In genomic region chr3:103278561-103279181, GRCm38 (mm10) we compare ENCODE assay signal across 8 mouse cellular contexts. TPM values are rescaled to one million over a fixed set of nuclear protein-coding genes. Genes with fewer than 3 reads are reported as not detected.
DNase-seq lines count a peak whose midpoint lies in the region; ATAC-seq and TF ChIP-seq lines count a peak whose summit lies in the region.

No protein-coding gene starts in this region.

- peak overlapping the region; percentile 99 for H3K27ac ChIP-seq in forebrain, postnatal 0 days (ENCODE audit: low read depth, low read length)
- H3K27ac ChIP-seq in intestine, postnatal 0 days (ENCODE audit: low read depth, low read length), result peak overlapping the region; percentile 85
- H3K27ac ChIP-seq in stomach, embryonic 14.5 days (ENCODE audit: low read length), result peak overlapping the region; percentile 94

- peak overlapping the region; percentile 92 for H3K4me3 ChIP-seq in forebrain, postnatal 0 days (ENCODE audit: low read depth, low read length)
- H3K4me3 ChIP-seq in intestine, postnatal 0 days (ENCODE audit: low read depth, low read length), result peak overlapping the region; percentile 96
- H3K4me3 ChIP-seq in stomach, embryonic 14.5 days (ENCODE audit: low read depth, low read length), result peak overlapping the region; percentile 100

- peak overlapping the region; percentile 98 for H3K9ac ChIP-seq in forebrain, postnatal 0 days
- peak overlapping the region; percentile 96 for H3K9ac ChIP-seq in intestine, postnatal 0 days (ENCODE audit: low read depth, low read length)
- peak overlapping the region; percentile 97 for H3K9ac ChIP-seq in stomach, embryonic 14.5 days (replicated peaks; ENCODE audit: low read depth, low read length)

- H3K9me3 ChIP-seq in forebrain, postnatal 0 days (ENCODE audit: low read length), result no peaks in the 10 kb centered on the region
- H3K9me3 ChIP-seq in intestine, postnatal 0 days (ENCODE audit: control insufficient read depth), result no peaks in the 10 kb centered on the region
- no peaks in the 10 kb centered on the region for H3K9me3 ChIP-seq in stomach, embryonic 14.5 days (ENCODE audit: control insufficient read depth, low read depth, low read length)

- no peak for TF ChIP-seq CTCF in forebrain, postnatal 0 days (IDR thresholded peaks at IDR 0.05; ENCODE audit: low read depth)
- no peak for TF ChIP-seq CTCF in intestine, postnatal 0 days (IDR thresholded peaks at IDR 0.05; ENCODE audit: low read depth)

- 8% methylated on average over 11 of the region's 11 CpGs for whole genome bisulfite sequencing in forebrain, postnatal 0 days
- WGBS in intestine, postnatal 0 days, result 6% methylated on average over 11 of the region's 11 CpGs
- 5% methylated on average over 11 of the region's 11 CpGs for WGBS in stomach, embryonic 14.5 days

- peak overlapping the region; percentile 88 for H3K4me2 ChIP-seq in forebrain, postnatal 0 days (ENCODE audit: low read depth)
- peak overlapping the region; percentile 76 for H3K4me2 ChIP-seq in intestine, postnatal 0 days (replicated peaks; ENCODE audit: low read depth)
- peak overlapping the region; percentile 59 for H3K4me2 ChIP-seq in stomach, embryonic 14.5 days (replicated peaks; ENCODE audit: low read depth, low read length)

- DNase-seq in adrenal gland, adult 8-10 months, result peak; percentile 15
- DNase-seq in adrenal gland, postnatal 36 days, result no peak
- DNase-seq in urinary bladder, adult 2 months (ENCODE audit: low spot score), result peak; percentile 34
- no peak for DNase-seq in urinary bladder, postnatal 10 days (ENCODE audit: low spot score)
- no peak for DNase-seq in forebrain, postnatal 0 days
- DNase-seq in lung, postnatal 25 days (ENCODE audit: low spot score), result peak; percentile 42

- no peak for ATAC-seq in forebrain, postnatal 0 days
- peak; percentile 62 for ATAC-seq in intestine, postnatal 0 days
- ATAC-seq in stomach, embryonic 14.5 days (ENCODE audit: insufficient number of reproducible peaks, insufficient read depth, low FRiP score, low read depth), result no peak

- H3K27me3 ChIP-seq in forebrain, postnatal 0 days (ENCODE audit: insufficient read depth, low read length), result no peaks in the 10 kb centered on the region
- no peaks in the 10 kb centered on the region for H3K27me3 ChIP-seq in intestine, postnatal 0 days (replicated peaks; ENCODE audit: control insufficient read depth, insufficient read depth, low read length)
- H3K27me3 ChIP-seq in stomach, embryonic 14.5 days (ENCODE audit: control insufficient read depth, insufficient read depth, low read length), result no peaks in the 10 kb centered on the region

- peaks cover 13% of the 10 kb centered on the region for H3K4me1 ChIP-seq in forebrain, postnatal 0 days (ENCODE audit: insufficient read depth)
- H3K4me1 ChIP-seq in intestine, postnatal 0 days (replicated peaks; ENCODE audit: control insufficient read depth, insufficient read depth, low read length), result peaks cover 4% of the 10 kb centered on the region
- peaks cover 6% of the 10 kb centered on the region; the same call in 1 of the 2 replicates for H3K4me1 ChIP-seq in stomach, embryonic 14.5 days (ENCODE audit: control insufficient read depth, insufficient read depth, low read length)

- 0 out of 2 replicates have a peak, but pooled peaks cover 6% of the 10 kb centered on the region for H3K36me3 ChIP-seq in forebrain, postnatal 0 days (ENCODE audit: insufficient read depth)
- no peaks in the 10 kb centered on the region for H3K36me3 ChIP-seq in intestine, postnatal 0 days (ENCODE audit: control insufficient read depth, insufficient read depth)
- no peaks in the 10 kb centered on the region for H3K36me3 ChIP-seq in stomach, embryonic 14.5 days (ENCODE audit: control insufficient read depth, insufficient read depth, low read length)

RNA-seq across cellular contexts. Expression of gene Trim33, which starts 0.4 kb away (rescaled TPM):
- 10 to 100 TPM; 36.0 to 50.9 (median 46.6) TPM for total RNA-seq in adrenal gland, adult 8-10 months (2022)
- total RNA-seq in adrenal gland, postnatal 36 days (2021), result 10 to 100 TPM; 33.5 to 43.5 TPM
- 10.8 and 12.7 TPM in 2 replicates for polyA plus RNA-seq in urinary bladder, adult 2 months (2012; rRNA removed)
- 49.2 and 65.5 TPM in 2 replicates for total RNA-seq in forebrain, postnatal 0 days (2014; rRNA removed)
- polyA plus RNA-seq in forebrain, postnatal 0 days (2015; fragmentation: Nextera tagmentation; extraction: Ambion mirVana), result 7.5 and 12.5 TPM in 2 replicates
- 7.3 and 7.6 TPM in 2 replicates for polyA plus RNA-seq in intestine, postnatal 0 days (2015; fragmentation: Nextera tagmentation; extraction: Ambion mirVana)
- 30.4 and 36.4 TPM in 2 replicates for polyA plus RNA-seq in stomach, embryonic 14.5 days (2014; fragmentation: Nextera tagmentation; extraction: Ambion mirVana)

Comparison
In these comparisons a context has a peak if more than half of its experiments do, and no peak if none do; other contexts are left out.
1. DNase-seq: peak in adrenal gland, adult 8-10 months (single experiment), urinary bladder, adult 2 months (single experiment) and lung, postnatal 25 days (single experiment); none in adrenal gland, postnatal 36 days (0 of 2), urinary bladder, postnatal 10 days (single experiment) and forebrain, postnatal 0 days (single experiment).
2. Peak in every context shown above with its lines, with median percentiles within 50 percentile points of each other: H3K27ac ChIP-seq, H3K4me2 ChIP-seq, H3K4me3 ChIP-seq and H3K9ac ChIP-seq.